33 mouse cellular contexts compared by ENCODE assay signal in genomic region chr13:49623216-49623615, GRCm38 (mm10). TPM values are rescaled to one million over a fixed set of nuclear protein-coding genes. Genes with fewer than 3 reads are reported as not detected.
DNase-seq lines count a peak whose midpoint lies in the region; ATAC-seq and TF ChIP-seq lines count a peak whose summit lies in the region.
"Had no signal": no experiment of that assay in that cellular context is flagged by ENCODE, and none has a peak within 500 bp of the region (broad histone marks: within the 10 kb centered on the region; RNA-seq: fewer than 3 reads in every experiment).

No protein-coding gene starts in this region.

- H3K27ac ChIP-seq in lung, postnatal 0 days (ENCODE audit: low read length): no peak overlapping the region
- H3K27ac ChIP-seq in embryonic fibroblast, embryonic 13.5 days (ENCODE audit: insufficient read depth, low read length): peak overlapping the region; percentile 37; the same call in 1 of the 2 replicates
- H3K27ac ChIP-seq: embryonic facial prominence, embryonic 13.5 days; forebrain, embryonic 12.5 days; heart, embryonic 10.5 days; heart, embryonic 15.5 days; hindbrain, postnatal 0 days; intestine, embryonic 15.5 days; kidney, postnatal 0 days; liver, embryonic 12.5 days; neural tube, embryonic 12.5 days had no signal

- TF ChIP-seq CTCF in lung, postnatal 0 days (IDR thresholded peaks at IDR 0.05): no peak
- TF ChIP-seq CTCF in lung, adult 2 months (IDR thresholded peaks at IDR 0.05; ENCODE audit: insufficient read depth, low read length): no peak
- no peak for TF ChIP-seq CTCF in embryonic fibroblast, embryonic 13.5 days (IDR thresholded peaks at IDR 0.05; ENCODE audit: borderline replicate concordance, insufficient read depth, low read length)

- no peaks in the 10 kb centered on the region for H3K27me3 ChIP-seq in lung, postnatal 0 days (replicated peaks; ENCODE audit: insufficient read depth, low read length)
- H3K27me3 ChIP-seq: embryonic facial prominence, embryonic 13.5 days; forebrain, embryonic 12.5 days; heart, embryonic 15.5 days; intestine, embryonic 15.5 days; liver, embryonic 12.5 days; neural tube, embryonic 12.5 days had no signal

- H3K36me3 ChIP-seq in lung, postnatal 0 days (ENCODE audit: insufficient read depth, low read length): no peaks in the 10 kb centered on the region
- H3K36me3 ChIP-seq: forebrain, embryonic 12.5 days; heart, embryonic 10.5 days; heart, embryonic 15.5 days; intestine, embryonic 15.5 days; liver, embryonic 12.5 days; neural tube, embryonic 12.5 days had no signal

- no peaks in the 10 kb centered on the region for H3K4me1 ChIP-seq in lung, postnatal 0 days (ENCODE audit: insufficient read depth, low read depth, low read length)
- H3K4me1 ChIP-seq in lung, adult 2 months (ENCODE audit: control insufficient read depth, insufficient read depth, low read length): no peaks in the 10 kb centered on the region
- no peaks in the 10 kb centered on the region; the same call in 1 of the 2 replicates for H3K4me1 ChIP-seq in embryonic fibroblast, embryonic 13.5 days (ENCODE audit: control insufficient read depth, insufficient read depth, low read length)
- H3K4me1 ChIP-seq: embryonic facial prominence, embryonic 13.5 days; forebrain, embryonic 12.5 days; heart, embryonic 10.5 days; heart, embryonic 15.5 days; intestine, embryonic 15.5 days; neural tube, embryonic 12.5 days had no signal

- H3K9ac ChIP-seq in lung, postnatal 0 days (replicated peaks; ENCODE audit: low read depth): no peak overlapping the region
- H3K9ac ChIP-seq: embryonic facial prominence, embryonic 13.5 days; forebrain, embryonic 12.5 days; forebrain, postnatal 0 days; heart, embryonic 15.5 days; intestine, embryonic 15.5 days; liver, embryonic 12.5 days; liver, postnatal 0 days; neural tube, embryonic 12.5 days had no signal

- H3K9me3 ChIP-seq in lung, postnatal 0 days (ENCODE audit: low read length): no peaks in the 10 kb centered on the region
- H3K9me3 ChIP-seq: embryonic facial prominence, embryonic 13.5 days; forebrain, embryonic 12.5 days; heart, embryonic 10.5 days; heart, embryonic 15.5 days; intestine, embryonic 15.5 days; liver, embryonic 12.5 days; neural tube, embryonic 12.5 days had no signal

- TF ChIP-seq POLR2A in lung, adult 2 months (IDR thresholded peaks at IDR 0.05; ENCODE audit: borderline replicate concordance, extremely low read depth, low read depth, low read length): no peak
- no peak for TF ChIP-seq POLR2A in embryonic fibroblast, embryonic 13.5 days (IDR thresholded peaks at IDR 0.05; ENCODE audit: low read depth, low read length)

- peak; percentile 25; the same call in 1 of the 2 replicates for TF ChIP-seq EP300 in lung, postnatal 0 days (IDR thresholded peaks at IDR 0.05)

- 38% methylated on average over 1 of the region's 1 CpGs for WGBS in lung, postnatal 0 days
- WGBS in lung, adult 2 months: 69% methylated on average over 1 of the region's 1 CpGs

- no peak overlapping the region for H3K4me3 ChIP-seq in lung, postnatal 0 days (ENCODE audit: low read depth, low read length)
- no peak overlapping the region for H3K4me3 ChIP-seq in lung, adult 2 months (replicated peaks; ENCODE audit: extremely low read depth, low read depth, low read length)
- H3K4me3 ChIP-seq in embryonic fibroblast, embryonic 13.5 days (ENCODE audit: insufficient read depth, low read length): no peak overlapping the region
- H3K4me3 ChIP-seq: embryonic facial prominence, embryonic 13.5 days; erythroblast, embryonic 14.5 days; forebrain, embryonic 12.5 days; heart, embryonic 10.5 days; heart, embryonic 15.5 days; intestine, embryonic 15.5 days; liver, embryonic 12.5 days; myocyte; neural tube, embryonic 12.5 days had no signal

- peak; percentile 12 for DNase-seq in adrenal gland, postnatal 10 days
- no peak for DNase-seq in adrenal gland, postnatal 4 days (ENCODE audit: low spot score in 2 of 2)
- DNase-seq in lung, postnatal 0 days (ENCODE audit: low spot score): peak; percentile 54
- no peak for DNase-seq in lung, adult 2 months
- no peak for DNase-seq in heart, adult 18-20 months
- no peak for DNase-seq in kidney, adult 18-20 months
- DNase-seq: cerebellum, adult 11-12 months; cerebellum, adult 9-11 months; embryo, embryonic 11 days; forebrain, postnatal 0 days; gastrocnemius, postnatal 10 days; kidney, adult 8-10 months; kidney, postnatal 4 days; left cerebral cortex, postnatal 4 days; liver, postnatal 0 days; right cerebral cortex, adult 18-20 months; spleen, adult 18-20 months; thymus, postnatal 14 days had no signal

- ATAC-seq in lung, postnatal 0 days: peak; percentile 23; the same call in 1 of the 2 replicates
- ATAC-seq: CD4-positive, CD25-positive, alpha-beta regulatory T cell, adult 4 months; forebrain, postnatal 0 days; hindbrain, postnatal 0 days; intestine, embryonic 15.5 days; liver, embryonic 12.5 days; liver, postnatal 0 days had no signal

- H3K4me2 ChIP-seq in lung, postnatal 0 days (replicated peaks; ENCODE audit: low read depth, low read length): no peak overlapping the region
- H3K4me2 ChIP-seq: embryonic facial prominence, embryonic 13.5 days; forebrain, embryonic 12.5 days; heart, embryonic 15.5 days; intestine, embryonic 15.5 days; liver, embryonic 12.5 days; midbrain, embryonic 11.5 days; neural tube, embryonic 12.5 days had no signal

RNA-seq across cellular contexts. Expression of gene Ogn, which starts 15.4 kb away (rescaled TPM):
- 10 to 100 TPM; 41.6 to 46.9 TPM for total RNA-seq in adrenal gland, postnatal 10 days (2021)
- 10 to 100 TPM; 54.9 to 57.2 TPM for total RNA-seq in adrenal gland, postnatal 4 days (2021)
- polyA plus RNA-seq in lung, postnatal 0 days (2015; fragmentation: Nextera tagmentation; extraction: Ambion mirVana): 79.1 and 79.9 TPM in 2 replicates
- 28.7 and 53.1 TPM in 2 replicates for polyA plus RNA-seq in lung, adult 2 months (2012; rRNA removed)
- 97.4 and 284 TPM in 2 replicates for polyA plus RNA-seq in embryonic fibroblast, embryonic 13.5 days (2011; ENCODE audit: insufficient read length, low read depth, missing spikeins)
- 10 to 100 TPM; 65.6 to 70.9 TPM for total RNA-seq in heart, adult 18-20 months (2021)
- polyA plus RNA-seq: erythroblast, embryonic 14.5 days had no signal

RNA-seq across cellular contexts. Expression of gene Cenpp, which starts 29.4 kb away (rescaled TPM):
- 1 to 10 TPM; 5.1 to 5.8 TPM for total RNA-seq in adrenal gland, postnatal 10 days (2021)
- 1 to 10 TPM; 8.8 to 9.8 TPM for total RNA-seq in adrenal gland, postnatal 4 days (2021)
- 3.8 and 3.9 TPM in 2 replicates for polyA plus RNA-seq in lung, postnatal 0 days (2015; fragmentation: Nextera tagmentation; extraction: Ambion mirVana)
- 0.28 TPM in 1 of 2 replicates, not detected in the other for polyA plus RNA-seq in lung, adult 2 months (2012; rRNA removed)
- 6.5 and 9.0 TPM in 2 replicates for polyA plus RNA-seq in embryonic fibroblast, embryonic 13.5 days (2011; ENCODE audit: insufficient read length, low read depth, missing spikeins)
- 1 to 10 TPM; 2.4 to 2.8 TPM for total RNA-seq in heart, adult 18-20 months (2021)

RNA-seq across cellular contexts. Expression of gene Nol8, which starts 29.7 kb away (rescaled TPM):
- 10 to 100 TPM; 18.7 to 19.1 TPM for total RNA-seq in adrenal gland, postnatal 10 days (2021)
- 10 to 100 TPM; 16.4 to 18.6 TPM for total RNA-seq in adrenal gland, postnatal 4 days (2021)
- 9.1 and 11.1 TPM in 2 replicates for polyA plus RNA-seq in lung, postnatal 0 days (2015; fragmentation: Nextera tagmentation; extraction: Ambion mirVana)
- polyA plus RNA-seq in lung, adult 2 months (2012; rRNA removed): 0.81 and 1.4 TPM in 2 replicates
- polyA plus RNA-seq in embryonic fibroblast, embryonic 13.5 days (2011; ENCODE audit: insufficient read length, low read depth, missing spikeins): 18.6 and 20.5 TPM in 2 replicates
- total RNA-seq in heart, adult 18-20 months (2021): 10 to 100 TPM; 20.7 to 21.4 TPM

RNA-seq across cellular contexts. Expression of gene Omd, which starts 41.0 kb away (rescaled TPM):
- total RNA-seq in adrenal gland, postnatal 10 days (2021): 1 to 10 TPM; 1.7 to 5.8 TPM
- 1 to 10 TPM; 1.5 to 1.7 TPM for total RNA-seq in adrenal gland, postnatal 4 days (2021)
- polyA plus RNA-seq in lung, postnatal 0 days (2015; fragmentation: Nextera tagmentation; extraction: Ambion mirVana): 0.54 and 0.74 TPM in 2 replicates
- polyA plus RNA-seq in lung, adult 2 months (2012; rRNA removed): 0.23 and 0.73 TPM in 2 replicates
- polyA plus RNA-seq in embryonic fibroblast, embryonic 13.5 days (2011; ENCODE audit: insufficient read length, low read depth, missing spikeins): 1.8 and 8.3 TPM in 2 replicates
- 1 to 10 TPM; 1.1 to 1.3 TPM for total RNA-seq in heart, adult 18-20 months (2021)
- total RNA-seq: megakaryocyte, adult 5-6 weeks had no signal
- polyA plus RNA-seq: erythroblast, embryonic 14.5 days had no signal

RNA-seq across cellular contexts. Expression of gene Iars, which starts 58.7 kb away (rescaled TPM):
- 10 to 100 TPM; 59.5 to 61.3 TPM for total RNA-seq in adrenal gland, postnatal 10 days (2021)
- total RNA-seq in adrenal gland, postnatal 4 days (2021): 10 to 100 TPM; 65.1 to 82.4 TPM
- 15.1 and 16.5 TPM in 2 replicates for polyA plus RNA-seq in lung, postnatal 0 days (2015; fragmentation: Nextera tagmentation; extraction: Ambion mirVana)
- 10.4 and 17.4 TPM in 2 replicates for polyA plus RNA-seq in lung, adult 2 months (2012; rRNA removed)
- polyA plus RNA-seq in embryonic fibroblast, embryonic 13.5 days (2011; ENCODE audit: insufficient read length, low read depth, missing spikeins): 156 and 158 TPM in 2 replicates
- total RNA-seq in heart, adult 18-20 months (2021): 10 to 100 TPM; 61.4 to 65.1 TPM

Comparison
In these comparisons a context has a peak if more than half of its experiments do, and no peak if none do; other contexts are left out.
1. DNase-seq: peak in adrenal gland, postnatal 10 days (single experiment) and lung, postnatal 0 days (single experiment); none in adrenal gland, postnatal 4 days (0 of 2), lung, adult 2 months (single experiment), heart, adult 18-20 months (0 of 2) and kidney, adult 18-20 months (single experiment).